Mouse (Mus musculus) right cerebral cortex, postnatal 14 days (tissue): Measurements from ENCODE around the gene Zmynd11.
"Not testable (repeated sequence)": the region's sequence is repeated elsewhere in the genome, so short reads cannot be mapped to it uniquely, and the experiment has no call there.

ENCODE experiments used
- DNase-seq: peaks from one replicate; pipeline ENCODE4 v3.0.0; 2022

The Zmynd11 gene

GRCm38 (mm10) chr13:9764646-9765536 is at the start of gene Zmynd11:
Gene Zmynd11, minus strand, starts transcription at chr13:9765330.
- DNase-seq: peak; percentile 48

GRCm38 (mm10) chr13:9795889-9796631 is 30.9 kb upstream of the Zmynd11 start:
- no peak for DNase-seq

GRCm38 (mm10) chr13:9786050-9786449 is 20.9 kb upstream of the Zmynd11 start:
- no peak for DNase-seq

GRCm38 (mm10) chr13:9783717-9784116 is 18.6 kb upstream of the Zmynd11 start:
- no peak for DNase-seq

DNA sequence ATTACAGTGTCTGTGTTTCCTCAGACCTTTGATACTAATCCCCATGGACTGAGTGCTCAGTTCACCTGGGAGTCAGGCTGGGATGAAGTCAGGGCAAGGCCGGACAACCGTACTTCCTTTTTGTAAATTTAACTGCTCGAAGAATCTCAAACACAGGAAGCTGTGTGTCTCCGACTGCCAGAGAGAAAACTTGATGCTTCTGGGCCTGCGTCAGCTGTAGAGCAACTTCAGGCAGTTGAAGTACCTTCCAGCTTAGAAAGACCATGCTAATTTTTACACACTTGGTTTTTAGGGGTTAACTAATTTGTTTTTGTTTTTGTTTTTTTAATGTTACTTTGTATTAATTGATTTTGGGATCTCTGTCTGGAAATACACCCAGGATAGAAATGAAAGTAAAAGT is 10.8 kb upstream of the Zmynd11 start:
- no peak for DNase-seq

DNA sequence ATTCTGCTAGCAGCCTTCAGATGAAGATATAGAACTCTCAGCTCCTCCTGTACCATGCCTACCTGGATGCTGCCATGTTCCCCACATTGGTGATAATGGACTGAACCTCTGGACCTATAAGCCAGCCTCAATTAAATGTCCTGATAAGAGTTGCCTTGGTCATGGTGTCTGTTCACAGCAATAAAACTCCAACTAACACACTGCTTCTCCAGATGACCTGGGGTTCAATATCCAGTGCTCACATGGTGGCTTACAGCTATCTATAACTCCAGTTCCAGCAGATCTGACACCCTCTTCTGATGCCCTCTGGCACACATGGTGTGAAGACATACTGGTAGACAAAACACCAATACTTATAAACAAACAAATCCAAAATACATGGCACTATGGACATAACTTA is 8.9 kb upstream of the Zmynd11 start:
- no peak for DNase-seq

DNA sequence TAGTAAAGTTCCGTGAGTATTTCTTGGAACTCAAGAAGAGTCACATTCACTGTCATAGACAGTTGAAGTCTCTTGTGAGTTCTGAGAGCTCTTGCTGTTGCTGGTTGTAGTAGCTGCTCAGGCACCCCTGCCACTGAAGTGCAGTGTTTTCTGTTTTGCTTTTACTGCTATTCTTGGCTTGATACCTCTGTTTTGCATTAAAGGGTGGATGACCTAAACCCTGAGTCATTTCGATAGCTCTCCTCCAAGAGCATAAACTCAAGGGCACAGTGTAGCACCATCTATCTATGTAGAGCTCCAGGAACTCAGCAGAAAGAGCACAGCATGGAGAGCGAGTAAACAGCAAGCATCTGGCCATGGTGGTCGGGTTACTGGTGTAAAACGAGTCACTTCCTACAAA is 2.1 kb upstream of the Zmynd11 start:
- no peak for DNase-seq

- no peak for DNase-seq
These were observed 1.4 kb upstream of the Zmynd11 start for GRCm38 (mm10) chr13:9766497-9766896.

GRCm38 (mm10) chr13:9765537-9765851 is 364 bp upstream of the Zmynd11 start:
- DNase-seq: no peak

DNA sequence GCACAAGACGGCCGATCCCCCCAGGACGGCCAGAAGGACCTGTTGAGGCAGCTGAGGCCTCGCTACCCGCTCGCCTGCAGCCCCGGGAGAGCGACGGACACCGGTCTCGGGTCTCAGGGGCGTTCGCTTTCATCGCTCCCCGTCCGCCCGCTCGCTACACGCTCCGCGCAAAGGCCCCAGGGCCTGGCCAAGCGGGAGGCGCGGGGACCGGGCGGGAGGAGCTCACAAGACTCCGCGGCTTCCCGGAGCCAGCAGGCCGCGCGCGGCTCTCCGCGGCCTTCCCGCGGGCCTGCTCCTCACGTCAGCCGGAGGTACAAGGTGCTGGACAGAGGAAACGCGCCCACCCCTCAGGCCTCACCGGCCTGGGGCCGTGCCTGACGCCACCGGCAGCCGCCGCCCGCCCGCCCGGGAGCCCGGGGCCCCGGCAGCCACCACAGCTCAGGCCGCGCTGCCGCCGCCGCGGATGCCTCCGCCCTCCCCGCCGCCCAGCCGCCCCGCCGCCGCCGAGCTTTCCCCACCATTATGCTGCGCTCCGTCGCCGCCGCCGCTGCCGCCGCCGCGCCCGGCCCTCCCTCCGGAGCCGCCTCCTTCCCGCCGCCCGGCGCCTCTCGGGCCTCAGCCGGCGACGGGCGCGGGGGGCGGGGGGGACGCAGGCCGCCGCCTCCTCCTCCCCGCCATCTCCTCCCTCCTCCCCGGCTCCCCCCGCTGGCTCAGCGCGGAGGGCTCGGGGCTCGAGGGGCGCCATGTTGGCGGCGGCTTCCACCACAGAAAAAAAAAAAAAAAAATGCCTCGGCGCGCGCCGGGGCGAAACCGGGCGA is 1.1 kb downstream of the Zmynd11 start:
- peak; percentile 70 for DNase-seq

GRCm38 (mm10) chr13:9763100-9763827 is 1.9 kb downstream of the Zmynd11 start:
- DNase-seq: peak; percentile 14

DNA sequence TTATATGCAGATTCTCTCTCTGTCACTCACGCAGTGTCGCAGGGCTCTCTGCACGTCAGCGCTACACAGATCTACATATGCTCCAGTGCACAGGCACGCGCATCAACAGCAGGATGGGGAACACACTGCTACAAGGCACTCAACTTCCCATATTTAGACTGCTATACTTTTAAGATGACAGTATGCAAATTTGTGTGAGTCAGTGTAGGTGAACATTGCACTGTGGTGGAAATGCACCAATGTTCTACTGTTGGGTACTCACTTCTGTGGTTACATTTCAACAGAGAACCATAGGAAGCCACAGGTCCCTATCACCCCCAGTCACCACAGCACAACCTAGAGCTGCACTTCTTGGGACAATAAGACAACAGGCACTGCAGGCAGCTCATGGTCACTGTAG is 5.1 kb downstream of the Zmynd11 start:
- DNase-seq: no peak

GRCm38 (mm10) chr13:9757842-9758491 is 7.2 kb downstream of the Zmynd11 start:
- DNase-seq: peak; percentile 23

DNA sequence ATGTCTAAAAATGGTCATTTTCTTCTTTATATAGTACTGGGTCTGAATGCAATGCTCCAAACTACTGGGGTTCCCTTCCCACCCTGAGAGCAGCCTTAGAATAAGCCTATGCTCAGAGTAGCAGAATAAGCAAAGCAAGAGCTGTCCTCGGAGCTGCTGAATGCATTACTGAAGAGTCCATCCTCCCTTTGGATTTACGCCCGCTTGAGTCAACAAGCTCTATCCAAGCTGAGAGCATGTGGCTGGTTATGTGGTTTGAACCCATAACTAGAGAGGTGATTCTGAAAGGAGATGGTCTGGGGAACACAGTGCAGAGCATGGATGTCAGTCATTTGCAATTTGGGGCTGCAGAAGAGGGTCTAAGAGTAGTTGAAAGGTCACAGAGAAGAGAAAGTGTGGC is 11.4 kb downstream of the Zmynd11 start:
- DNase-seq: no peak

DNA sequence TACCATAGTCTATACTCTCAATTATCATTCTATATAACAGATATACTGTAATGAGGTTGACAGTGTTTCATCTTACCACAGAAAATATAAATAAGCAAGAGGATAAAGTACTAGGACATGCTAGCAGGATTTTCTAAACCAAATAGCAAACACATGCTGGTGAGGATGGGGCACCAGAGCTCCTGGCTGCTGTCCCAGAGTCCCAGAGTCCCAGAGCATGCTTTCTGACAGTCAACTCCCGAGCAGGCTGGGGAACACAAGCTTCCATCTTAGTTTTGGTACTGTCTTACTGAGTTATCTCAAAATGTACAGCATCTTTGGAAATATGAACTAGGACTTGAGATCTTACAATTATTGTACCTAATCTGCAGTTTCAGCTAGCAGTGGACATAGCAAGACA is 14.8 kb downstream of the Zmynd11 start:
- DNase-seq: no peak

- DNase-seq: no peak
These were observed 15.3 kb downstream of the Zmynd11 start for GRCm38 (mm10) chr13:9749796-9750195.

- DNase-seq: no peak
These were observed 26.9 kb downstream of the Zmynd11 start for GRCm38 (mm10) chr13:9738190-9738589.

DNA sequence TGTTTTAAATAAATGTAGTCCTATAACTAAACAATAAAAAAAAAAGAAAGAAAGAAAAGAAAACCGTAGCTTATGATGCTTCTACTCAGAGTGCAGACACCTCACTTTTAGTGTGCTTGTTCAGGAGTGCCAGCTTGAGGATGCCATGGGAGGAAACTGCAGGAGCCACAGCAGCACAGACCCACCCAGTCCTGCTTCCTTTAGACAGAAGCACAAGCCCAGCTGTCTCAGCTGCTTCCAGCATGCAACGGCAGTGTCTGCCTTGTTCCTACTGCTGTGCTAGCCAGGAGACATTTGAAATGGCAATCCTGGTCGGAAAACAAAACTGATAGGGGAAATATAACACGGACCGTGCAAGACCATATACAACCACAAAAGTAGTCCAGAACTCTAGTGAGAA is 28.1 kb downstream of the Zmynd11 start:
- DNase-seq: no peak

DNA sequence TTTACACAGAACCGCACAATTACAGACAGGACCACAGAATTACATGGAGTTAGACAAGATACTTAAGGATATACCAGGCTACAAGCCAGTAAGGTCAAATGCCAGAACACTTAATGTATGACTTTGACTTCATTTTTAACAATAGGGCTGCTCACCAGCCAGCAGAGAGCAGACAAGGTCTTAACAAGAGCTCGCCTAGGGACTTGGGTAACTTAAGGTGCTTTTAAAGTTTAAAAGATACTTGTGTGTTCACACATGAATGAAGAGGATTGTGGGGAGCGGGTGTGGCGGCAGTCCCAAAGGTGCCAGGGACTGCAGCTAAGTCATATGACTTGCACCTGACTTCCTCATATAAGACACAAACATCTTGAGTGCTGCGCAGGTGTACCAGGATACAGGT is 32.9 kb downstream of the Zmynd11 start:
- DNase-seq: not testable (repeated sequence)

GRCm38 (mm10) chr13:9729073-9729472 is 36.1 kb downstream of the Zmynd11 start:
- DNase-seq: no peak

- no peak for DNase-seq
These were observed 49.9 kb downstream of the Zmynd11 start for GRCm38 (mm10) chr13:9715224-9715623.

GRCm38 (mm10) chr13:9713462-9714134 is 51.5 kb downstream of the Zmynd11 start:
- DNase-seq: no peak
